Mouse (Mus musculus): Measurements from ENCODE around the gene Ctsa.
"Not testable (repeated sequence)": the region's sequence is repeated elsewhere in the genome, so short reads cannot be mapped to it uniquely, and the experiment has no call there.

Ctsa gene

GRCm38 (mm10) chr2:164832748-164833301 is at the start of gene Ctsa:
TSS of gene Ctsa (plus strand) at chr2:164832873.
- peak; percentile 85 for DNase-seq (ENCODE audit: low spot score)

- DNase-seq (ENCODE audit: low spot score), result no peak
These were observed 48.6 kb upstream of the Ctsa start for GRCm38 (mm10) chr2:164783926-164784581.

DNA sequence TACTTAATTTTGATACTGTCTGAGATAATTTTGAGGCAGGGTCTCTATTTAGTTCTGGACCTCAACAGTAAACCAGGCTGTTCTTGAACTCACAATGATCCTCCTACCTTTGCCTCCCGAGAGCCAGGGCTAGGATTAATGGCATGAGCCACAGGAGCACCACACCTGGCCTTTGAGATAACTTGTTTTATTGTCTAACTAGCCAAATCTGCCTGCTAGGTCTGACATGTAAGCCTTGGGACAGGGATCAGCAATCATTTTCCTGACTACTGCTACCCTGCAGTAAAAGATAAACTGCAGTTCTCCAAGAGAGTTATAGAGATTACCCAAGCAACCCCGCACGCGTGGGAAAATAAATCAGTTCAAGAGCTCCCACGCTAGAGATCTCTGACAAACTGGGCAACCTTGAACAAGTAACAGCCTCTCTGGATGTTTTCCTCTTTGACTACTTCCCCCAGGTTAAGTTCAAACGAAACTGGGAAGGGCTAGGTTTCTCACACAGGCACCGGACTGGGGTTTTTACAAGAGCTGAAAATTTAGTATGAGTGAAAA is 47.7 kb upstream of the Ctsa start:
- peak; percentile 41 for DNase-seq (ENCODE audit: low spot score)

DNA sequence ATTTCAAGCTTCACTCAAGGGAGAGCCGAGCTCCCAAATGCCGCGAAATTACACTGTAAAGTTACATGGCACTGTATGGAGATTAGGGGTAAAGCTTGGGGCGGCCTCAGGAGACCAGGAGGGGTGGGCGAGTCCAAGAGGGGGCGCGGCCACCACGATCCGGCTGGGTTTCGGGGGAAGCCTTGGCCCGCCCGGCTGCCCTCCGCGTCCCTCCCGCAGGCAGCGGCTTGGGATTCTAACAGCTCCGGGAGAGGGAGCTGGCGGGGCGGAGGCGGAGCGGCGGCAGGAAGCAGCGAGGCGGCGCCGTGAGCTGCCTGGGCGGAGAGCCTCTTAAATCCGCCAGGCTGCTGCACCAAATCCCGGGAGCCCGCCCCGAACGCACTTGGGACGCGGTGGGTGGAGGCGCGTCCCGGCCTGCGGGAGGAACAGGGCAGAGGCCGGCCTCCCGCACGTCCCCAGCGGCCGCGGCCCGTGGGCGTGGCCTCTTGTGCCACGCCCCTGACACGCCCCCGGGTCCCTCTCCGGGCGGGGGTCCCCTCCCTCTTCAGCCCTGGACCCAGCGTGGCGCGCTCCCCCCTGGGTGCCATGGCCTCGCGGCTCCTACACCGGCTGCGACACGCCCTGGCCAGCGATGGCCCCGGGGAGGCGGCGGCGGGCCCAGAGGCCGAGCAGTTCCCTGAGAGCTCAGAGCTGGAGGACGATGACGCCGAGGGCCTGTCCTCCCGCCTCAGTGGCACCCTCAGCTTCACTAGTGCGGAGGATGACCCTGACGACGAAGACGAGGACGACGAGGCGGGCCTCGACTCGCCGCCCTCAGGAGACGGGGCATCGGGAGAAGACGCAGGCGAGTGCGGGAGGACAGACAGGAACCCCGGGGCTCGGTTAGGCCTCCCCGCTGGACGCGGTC is 46.9 kb upstream of the Ctsa start, which contains the start of gene Snx21:
TSS of gene Snx21 (plus strand) at position 343 of the 907 bp plus-strand sequence.
- peak; percentile 92 for DNase-seq (ENCODE audit: low spot score)

GRCm38 (mm10) chr2:164786388-164786885 is 46.2 kb upstream of the Ctsa start:
- DNase-seq (ENCODE audit: low spot score), result peak; percentile 47

GRCm38 (mm10) chr2:164787032-164787431 is 45.6 kb upstream of the Ctsa start:
- DNase-seq (ENCODE audit: low spot score), result no peak

DNA sequence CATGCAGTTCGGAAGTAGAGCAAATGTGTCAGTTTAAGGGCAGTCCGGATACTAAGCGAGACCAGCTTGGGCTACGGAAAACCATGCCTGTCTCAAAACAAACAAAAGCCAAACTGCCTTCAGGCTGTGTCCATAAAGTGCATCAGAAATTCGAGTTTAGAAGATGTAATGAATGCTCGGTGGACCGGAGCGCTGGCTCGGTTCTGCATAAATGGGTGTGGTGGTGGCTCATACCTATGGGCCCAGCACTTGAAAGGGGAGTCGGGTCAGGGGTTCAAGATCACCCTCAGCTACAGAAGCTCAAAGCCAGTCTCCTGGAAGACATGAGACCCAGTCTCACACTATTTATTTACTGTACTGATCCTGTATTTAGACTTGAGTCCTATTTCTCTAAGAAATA is 44.9 kb upstream of the Ctsa start:
- DNase-seq (ENCODE audit: low spot score), result no peak

DNA sequence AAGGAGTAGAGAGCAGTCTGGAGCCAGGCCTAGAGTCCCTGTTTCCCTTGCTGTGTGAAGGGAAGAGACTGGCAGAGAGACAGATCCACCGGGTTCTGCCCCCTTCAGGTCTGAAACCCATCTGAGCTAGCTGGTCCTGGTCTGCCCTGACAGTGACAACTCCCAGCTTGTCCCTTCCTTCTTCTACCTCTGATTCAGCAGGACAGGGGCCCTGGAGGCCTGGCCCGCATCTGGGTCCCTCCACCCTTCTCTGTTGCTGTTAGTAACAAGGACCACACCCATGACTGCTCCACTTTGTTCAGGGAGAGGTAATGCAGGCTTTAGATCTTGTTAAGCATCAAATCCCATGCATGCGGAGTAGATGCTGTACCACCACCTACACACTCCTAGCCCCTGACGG is 44.3 kb upstream of the Ctsa start:
- DNase-seq (ENCODE audit: low spot score), result no peak

GRCm38 (mm10) chr2:164790451-164790850 is 42.2 kb upstream of the Ctsa start:
- no peak for DNase-seq (ENCODE audit: low spot score)

DNA sequence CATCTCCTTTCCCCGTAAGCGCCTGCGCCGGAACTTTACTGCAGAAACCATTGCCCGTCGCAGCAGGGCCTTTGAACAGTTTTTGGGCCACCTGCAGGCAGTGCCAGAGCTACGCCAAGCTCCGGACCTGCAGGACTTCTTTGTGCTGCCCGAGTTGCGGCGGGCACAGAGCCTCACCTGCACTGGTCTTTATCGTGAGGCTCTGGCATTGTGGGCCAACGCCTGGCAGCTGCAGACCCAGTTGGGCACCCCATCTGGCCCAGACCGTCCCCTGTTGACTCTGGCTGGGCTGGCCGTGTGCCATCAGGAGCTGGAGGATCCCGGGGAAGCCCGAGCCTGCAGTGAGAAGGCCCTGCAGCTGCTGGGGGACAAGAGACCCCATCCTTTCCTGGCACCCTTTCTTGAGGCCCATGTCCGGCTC is 40.8 kb upstream of the Ctsa start:
- peak; percentile 68 for DNase-seq (ENCODE audit: low spot score)

GRCm38 (mm10) chr2:164792400-164793190 is 40.1 kb upstream of the Ctsa start:
- peak; percentile 49 for DNase-seq (ENCODE audit: low spot score)

DNA sequence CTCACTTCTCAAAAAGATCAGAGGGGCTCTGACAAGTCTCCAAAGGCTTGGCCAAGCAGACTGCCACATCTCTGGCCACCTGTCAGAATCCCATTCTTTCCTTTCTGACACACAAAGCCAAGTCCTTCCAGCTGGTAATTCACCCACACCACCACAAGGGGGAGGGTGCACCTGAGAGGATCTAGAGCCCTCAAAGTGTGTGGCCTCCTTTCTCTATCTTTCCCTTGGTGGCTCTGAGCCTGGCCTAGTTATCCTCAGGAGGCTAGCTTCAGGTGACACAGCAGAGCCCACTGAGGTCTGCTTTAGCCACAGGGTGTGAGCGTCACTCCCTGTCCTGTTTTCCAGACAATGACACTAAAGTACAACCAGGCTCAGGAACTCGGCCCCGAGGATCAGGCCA is 39.4 kb upstream of the Ctsa start:
- DNase-seq (ENCODE audit: low spot score), result peak; percentile 77

DNA sequence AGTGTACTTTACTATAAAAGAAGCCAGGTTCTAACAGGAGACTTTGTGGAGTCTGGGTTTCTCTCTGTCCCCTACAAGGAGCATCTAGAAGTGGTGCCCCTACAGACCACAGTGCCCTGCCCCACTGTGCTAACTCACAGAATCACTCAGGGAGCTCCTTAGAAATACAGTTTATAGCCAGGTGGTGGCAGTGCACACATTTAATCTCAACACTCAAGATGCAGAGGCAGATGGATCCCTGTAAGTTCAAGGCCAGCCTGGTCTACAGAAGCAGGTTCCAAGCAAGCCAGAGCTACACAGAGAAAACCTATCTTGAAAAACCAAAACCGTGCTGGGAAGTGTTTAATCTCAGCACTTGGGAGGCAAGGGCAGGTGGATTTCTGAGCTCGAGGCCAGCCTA is 38.9 kb upstream of the Ctsa start:
- peak; percentile 48 for DNase-seq (ENCODE audit: low spot score)

- peak; percentile 92 for DNase-seq (ENCODE audit: low spot score)
These were observed 38.4 kb upstream of the Ctsa start for GRCm38 (mm10) chr2:164794293-164794692.

- DNase-seq (ENCODE audit: low spot score), result no peak
These were observed 36.8 kb upstream of the Ctsa start for GRCm38 (mm10) chr2:164795868-164796267.

DNA sequence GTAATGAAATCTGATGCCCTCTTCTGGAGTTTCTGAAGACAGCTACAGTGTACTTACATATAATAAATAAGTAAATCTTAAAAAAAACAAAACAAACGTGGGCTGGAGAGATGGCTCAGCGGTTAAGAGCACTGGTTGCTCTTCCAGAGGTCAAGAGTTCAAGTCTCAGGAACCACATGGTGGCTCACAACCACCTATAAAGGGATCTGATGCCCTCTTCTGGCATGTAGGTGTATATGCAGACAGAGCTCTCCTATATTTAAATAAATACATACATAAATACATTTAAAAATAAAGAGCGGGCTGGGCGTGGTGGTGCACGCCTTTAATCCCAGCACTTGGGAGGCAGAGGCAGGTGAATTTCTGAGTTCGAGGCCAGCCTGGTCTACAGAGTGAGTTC is 34.1 kb upstream of the Ctsa start:
- DNase-seq (ENCODE audit: low spot score), result not testable (repeated sequence)

DNA sequence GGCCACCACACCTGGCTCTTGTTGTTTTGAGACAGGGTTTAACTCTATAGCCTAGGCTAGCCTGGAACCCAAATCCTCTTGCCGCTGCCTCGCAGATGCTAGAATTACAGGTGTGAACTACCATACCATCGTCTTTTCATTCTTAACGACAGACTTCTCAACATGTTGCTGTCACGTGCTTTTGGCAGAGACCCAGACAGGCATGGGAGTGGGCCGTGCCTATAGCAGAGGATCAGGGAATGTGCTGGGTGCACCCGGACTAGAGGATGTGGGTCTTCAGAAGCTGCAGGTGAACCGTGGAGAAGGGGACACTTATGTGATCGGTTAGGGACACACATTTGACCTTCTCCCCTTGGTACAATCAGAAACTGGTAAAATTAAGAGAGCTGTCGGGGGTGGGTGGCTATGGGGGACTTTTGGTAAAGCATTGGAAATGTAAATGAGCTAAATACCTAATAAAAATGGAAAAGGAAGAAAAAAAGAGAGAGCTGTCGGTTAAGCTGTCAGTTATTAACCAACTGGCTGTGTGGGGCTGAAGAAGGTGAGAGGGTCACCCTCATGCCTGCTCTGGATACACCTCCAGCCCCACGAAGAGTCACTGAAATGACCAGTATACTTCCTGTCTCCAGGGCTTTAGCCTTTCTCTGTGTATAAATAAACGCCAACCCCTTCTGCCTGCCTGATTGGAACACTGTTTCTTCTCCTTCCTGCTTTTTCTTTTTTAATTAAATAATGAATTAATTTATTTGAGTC is 32.2 kb upstream of the Ctsa start:
- DNase-seq (ENCODE audit: low spot score), result no peak

DNA sequence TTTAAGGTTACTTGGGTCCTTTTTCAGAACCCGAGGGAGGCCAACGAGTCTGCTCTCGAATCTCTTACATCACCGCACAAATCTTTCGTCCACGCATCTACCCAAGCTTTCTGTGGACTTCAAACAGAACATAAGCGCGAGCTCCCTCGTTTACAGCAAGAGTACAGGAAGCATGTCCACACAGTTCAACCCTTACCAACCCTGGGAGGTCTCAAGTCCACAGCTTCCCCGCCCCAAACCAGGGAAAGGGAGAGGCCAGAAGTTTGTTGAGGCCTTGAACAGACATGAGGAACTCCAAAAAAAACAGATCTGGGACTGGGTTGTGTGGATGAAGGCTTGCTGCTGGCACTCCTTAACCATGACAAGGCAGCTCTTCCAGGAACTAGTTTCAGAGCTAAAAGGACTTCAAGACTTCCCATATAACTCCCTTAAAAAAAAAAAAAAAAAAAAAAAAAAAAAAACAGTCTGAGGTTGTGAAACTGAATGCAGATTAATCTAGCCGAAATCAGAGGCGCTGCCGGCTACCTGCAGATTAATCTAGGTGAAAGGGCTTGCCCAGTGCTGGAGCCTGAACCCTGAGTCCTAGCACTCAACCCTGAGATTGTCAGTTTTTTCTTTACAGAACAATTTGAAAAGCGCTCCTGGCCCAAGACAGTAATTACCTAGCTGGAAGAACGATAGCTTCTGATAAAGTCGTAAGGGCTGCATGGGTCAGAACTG is 29.3 kb upstream of the Ctsa start:
- no peak for DNase-seq (ENCODE audit: low spot score)

DNA sequence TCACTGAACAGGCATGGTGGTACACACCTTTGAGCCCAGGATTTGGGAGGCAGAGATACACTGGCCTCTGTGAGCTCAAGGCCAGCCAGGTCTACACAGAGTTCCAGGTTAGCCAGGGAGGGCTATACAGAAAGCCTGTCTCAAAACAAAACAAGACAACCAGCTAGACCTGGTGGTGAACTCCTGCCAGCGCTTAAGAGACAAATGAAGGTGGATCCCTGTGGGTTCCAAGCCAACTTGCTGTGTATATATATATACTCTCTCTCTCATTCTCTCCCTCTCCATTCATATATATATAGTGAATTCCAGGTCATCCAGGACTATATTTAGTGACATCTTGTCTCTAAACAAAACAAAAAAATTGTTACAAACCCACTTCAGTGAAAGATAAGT is 28.8 kb upstream of the Ctsa start:
- DNase-seq (ENCODE audit: low spot score), result no peak

Data from testis, postnatal 10 days (tissue).